Mouse (Mus musculus): ENCODE measurements around the gene Prpf38a.

Gene Prpf38a

DNA sequence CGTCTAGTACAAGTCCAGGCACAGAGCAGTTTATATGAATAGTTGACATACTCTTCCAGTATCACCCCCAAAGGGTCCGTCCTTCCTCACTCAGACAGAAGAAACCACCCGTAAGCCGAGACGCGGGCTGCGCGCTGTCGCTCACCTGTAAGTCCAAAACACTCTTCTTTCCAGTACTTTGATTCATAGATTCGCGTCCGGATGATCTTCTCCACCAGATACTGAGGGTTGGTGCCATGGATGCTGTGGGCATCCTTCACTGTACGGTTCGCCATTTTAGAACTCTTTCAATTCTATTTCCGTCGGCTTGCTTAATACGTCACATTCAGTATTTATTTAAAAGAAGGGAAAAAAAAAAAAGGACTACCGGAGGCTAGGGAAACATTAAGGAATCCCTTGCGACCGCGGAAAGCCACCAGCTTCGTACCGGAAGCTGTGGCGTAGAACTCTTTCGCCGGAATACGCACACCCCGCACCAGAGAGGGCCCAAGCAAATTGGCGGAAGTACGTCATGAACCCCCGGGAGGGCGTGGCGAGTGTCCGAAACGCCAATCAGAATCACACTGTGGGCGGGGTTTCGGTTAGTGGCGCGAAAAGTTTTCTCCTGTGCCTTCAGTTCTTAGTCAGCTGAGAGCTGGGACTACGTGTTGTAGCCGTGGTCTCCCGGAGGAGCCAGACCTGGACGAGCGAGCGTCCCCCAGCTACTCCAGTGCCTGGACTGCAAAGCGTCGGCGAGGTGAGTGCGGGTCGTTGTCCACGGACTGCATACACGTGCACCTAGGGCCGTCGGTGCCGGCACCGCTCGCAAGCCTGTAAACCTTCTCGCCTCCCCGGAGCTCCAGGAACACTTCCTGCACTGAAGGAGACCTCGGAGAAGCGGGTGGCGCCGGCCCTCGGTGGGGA, at the start of gene Prpf38a, which contains the start of gene Orc1:
TSS of gene Prpf38a (minus strand) at position 497 of the 903 bp plus-strand sequence.
TSS of gene Orc1 (plus strand) at position 584 of the 903 bp plus-strand sequence.
- peak; percentile 93 for DNase-seq (ENCODE audit: low read depth, low spot score)

GRCm38 (mm10) chr4:108627066-108627465, 47.9 kb upstream of the Prpf38a start:
- no peak for DNase-seq (ENCODE audit: low read depth, low spot score)

DNA sequence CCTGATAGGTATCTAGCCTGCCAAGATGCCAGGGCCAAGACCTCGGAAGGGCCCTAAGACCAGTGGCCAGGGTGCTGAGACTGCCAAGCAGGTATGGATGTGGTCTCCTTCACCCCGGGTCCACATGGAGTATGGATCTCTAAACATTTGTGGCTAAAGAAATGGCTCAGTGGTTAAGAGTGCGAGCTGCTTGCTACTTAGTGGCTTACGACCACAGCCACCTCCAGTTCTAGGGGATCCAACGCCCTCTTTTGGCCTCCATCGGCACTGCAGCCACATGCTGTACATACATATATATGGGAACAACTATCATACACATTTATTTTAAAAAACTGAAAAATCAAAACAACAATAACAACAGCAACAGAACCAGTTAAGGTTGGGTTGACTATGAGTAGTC, 42.4 kb upstream of the Prpf38a start:
- no peak for DNase-seq (ENCODE audit: low read depth, low spot score)

DNA sequence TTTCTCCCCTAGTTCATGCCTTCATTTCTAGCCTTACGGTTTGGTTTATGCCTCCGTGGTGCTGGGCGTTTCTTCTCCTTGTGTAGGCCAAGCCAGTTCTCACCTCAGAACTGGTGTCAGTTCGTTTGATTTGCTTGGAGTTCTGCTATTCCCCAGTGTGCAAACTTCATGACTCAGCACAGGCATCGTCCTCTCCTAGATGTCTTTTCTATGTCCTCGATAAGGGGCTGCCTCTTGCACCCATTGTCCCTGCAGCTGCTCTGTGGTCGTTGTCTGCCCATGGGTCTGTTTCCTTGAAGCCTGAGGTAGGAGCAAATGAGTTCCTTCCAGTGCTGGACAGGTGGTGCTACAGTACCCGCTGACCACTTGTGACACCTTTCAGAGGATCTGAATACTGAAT, 41.4 kb upstream of the Prpf38a start:
- no peak for DNase-seq (ENCODE audit: low read depth, low spot score)

DNA sequence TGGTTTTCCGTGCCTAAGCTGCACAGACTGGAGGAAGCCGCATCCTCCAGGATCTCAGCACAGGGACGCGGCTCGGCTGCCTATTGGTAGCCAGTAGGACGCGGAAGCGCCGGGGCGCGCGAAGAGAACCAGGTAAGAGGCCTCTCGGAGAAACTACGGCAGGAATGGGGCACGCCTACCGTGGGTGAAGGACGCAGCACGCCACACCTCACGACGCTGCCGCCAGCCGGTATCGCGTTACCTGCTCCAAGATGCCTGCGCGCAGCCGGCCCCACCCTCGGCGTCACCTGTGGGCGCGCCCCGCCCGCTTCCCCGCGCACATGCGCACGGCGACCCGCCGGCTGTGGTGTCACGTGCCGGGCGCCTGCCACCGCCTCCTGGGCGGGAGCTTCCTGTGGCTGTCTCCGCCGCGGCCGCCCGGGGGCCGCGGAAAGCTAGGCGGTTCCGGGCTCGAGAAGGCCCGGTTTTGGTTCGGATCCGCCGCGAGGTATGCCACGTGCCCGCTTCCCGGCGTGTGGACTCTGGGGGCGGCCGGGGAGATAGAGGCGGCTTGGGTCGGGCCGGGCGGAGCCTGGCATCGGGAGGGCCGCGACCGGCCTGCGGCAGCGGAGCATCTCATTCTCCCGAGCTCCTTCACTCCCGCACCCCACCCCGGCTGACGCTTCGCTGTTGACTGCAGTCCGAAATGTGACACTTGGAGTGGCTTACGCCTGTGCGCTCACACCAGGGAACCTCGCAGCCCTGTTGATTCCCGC, 40.6 kb upstream of the Prpf38a start, which contains the start of gene Cc2d1b:
TSS of gene Cc2d1b (plus strand) at position 354 of the 755 bp plus-strand sequence.
- DNase-seq (ENCODE audit: low read depth, low spot score), result peak; percentile 90

GRCm38 (mm10) chr4:108619165-108619564, 40.0 kb upstream of the Prpf38a start:
- no peak for DNase-seq (ENCODE audit: low read depth, low spot score)

DNA sequence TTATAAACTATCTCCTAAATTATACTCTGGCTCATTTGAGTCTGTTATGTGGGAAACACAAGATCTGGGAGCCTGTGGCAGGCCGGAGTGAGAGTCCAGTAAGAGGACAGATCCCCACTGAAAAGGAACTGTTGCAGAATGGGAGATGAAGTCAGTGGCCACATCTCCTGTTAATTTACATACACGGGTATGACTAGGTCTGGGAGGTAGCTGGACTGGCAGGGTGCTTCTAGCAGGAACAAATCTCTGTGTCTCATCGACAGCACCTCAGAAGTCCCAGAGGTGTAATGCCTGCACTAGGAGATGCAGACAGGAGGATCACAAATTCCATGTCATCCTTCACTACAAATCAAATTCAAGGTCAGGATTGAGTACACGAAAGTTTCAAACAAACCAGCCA, 39.5 kb upstream of the Prpf38a start:
- DNase-seq (ENCODE audit: low read depth, low spot score), result no peak

DNA sequence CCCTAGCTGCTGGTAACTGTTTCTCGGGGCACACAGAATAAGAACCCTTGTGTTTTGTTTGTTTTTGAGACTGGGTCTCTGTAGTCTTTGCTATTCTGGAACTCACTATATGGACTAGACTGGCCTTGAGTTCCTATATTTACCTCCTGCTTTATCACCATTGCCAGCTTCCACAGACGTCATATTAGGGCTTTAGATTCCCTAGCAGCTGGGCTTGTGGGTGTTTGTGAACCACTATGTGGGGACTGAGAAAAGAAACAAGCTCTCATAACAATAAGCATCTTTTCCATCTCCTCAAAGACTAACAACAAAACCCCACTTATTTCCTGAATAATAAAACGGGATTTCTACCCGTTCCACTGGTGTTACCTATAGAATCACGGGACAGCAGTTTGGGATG, 31.8 kb upstream of the Prpf38a start:
- DNase-seq (ENCODE audit: low read depth, low spot score), result no peak

- no peak for DNase-seq (ENCODE audit: low read depth, low spot score)
Observed at GRCm38 (mm10) chr4:108608651-108609050, 29.5 kb upstream of the Prpf38a start.

GRCm38 (mm10) chr4:108601870-108602269, 22.7 kb upstream of the Prpf38a start:
- DNase-seq (ENCODE audit: low read depth, low spot score), result no peak

DNA sequence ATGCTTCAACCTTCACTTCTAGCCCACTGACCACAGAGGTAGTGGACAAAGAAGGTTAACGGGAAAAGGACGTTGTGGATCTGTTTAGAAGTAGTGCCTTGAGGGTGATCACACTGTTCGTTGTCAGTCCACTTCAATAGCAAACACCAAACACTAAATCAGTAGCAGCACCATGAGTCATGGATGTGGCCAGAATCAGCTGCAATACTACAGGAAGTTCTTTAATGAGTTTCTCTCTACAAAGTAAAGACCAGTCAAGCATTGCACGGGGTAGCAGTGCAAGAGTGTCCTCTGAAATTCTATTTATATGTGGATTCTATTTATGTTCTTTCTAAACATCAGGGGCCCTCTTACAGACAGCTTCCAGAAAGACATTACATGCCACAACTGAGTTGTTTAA, 19.2 kb upstream of the Prpf38a start:
- DNase-seq (ENCODE audit: low read depth, low spot score), result no peak

DNA sequence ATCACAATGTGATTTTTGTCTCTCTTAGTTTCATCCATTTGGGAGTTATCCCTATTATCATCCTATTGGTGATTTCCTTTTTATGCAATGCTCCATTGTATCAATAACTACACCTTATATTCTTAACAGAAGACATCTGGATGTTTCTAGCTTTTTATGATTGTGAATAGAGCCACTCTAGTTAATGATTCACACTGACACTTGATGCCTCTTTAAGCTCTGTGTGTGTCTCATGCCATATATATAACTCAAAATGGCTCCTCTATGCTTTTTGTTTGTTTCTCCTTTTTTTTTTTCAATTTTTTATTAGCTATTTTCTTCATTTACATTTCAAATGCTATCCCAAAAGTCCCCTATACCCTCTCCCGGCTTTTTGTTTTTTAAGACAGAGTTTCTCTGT, 16.6 kb upstream of the Prpf38a start:
- no peak for DNase-seq (ENCODE audit: low read depth, low spot score)

GRCm38 (mm10) chr4:108593376-108593775, 14.2 kb upstream of the Prpf38a start:
- DNase-seq (ENCODE audit: low read depth, low spot score), result no peak

GRCm38 (mm10) chr4:108579743-108580411, 741 bp upstream of the Prpf38a start:
- no peak for DNase-seq (ENCODE audit: low read depth, low spot score)

- no peak for DNase-seq (ENCODE audit: low read depth, low spot score)
Observed at GRCm38 (mm10) chr4:108572644-108573043, 6.5 kb downstream of the Prpf38a start.

DNA sequence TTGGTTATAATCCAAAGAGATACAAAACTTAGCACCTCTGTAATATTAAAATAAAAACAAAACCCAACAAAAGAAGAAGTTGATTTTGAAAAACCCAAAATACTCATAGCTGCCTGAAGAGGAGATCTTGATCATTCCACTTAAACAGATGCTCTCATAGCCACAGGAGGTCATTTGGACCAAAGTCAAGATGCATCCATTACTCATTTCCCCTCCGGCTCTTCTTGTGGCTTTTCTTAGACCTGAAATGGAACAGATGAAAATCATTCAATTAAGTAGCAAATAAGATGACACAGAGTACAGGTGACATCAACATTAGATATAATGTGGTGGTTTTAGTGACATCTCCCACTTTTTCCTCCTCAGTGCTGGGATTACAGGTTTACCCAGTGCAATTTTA, 14.1 kb downstream of the Prpf38a start:
- no peak for DNase-seq (ENCODE audit: low read depth, low spot score)

GRCm38 (mm10) chr4:108539701-108540100, 39.4 kb downstream of the Prpf38a start:
- DNase-seq (ENCODE audit: low read depth, low spot score), result no peak
